Mouse (Mus musculus): ENCODE results near the gene Tex47.
A peak's percentile ranks its signal among the peaks of the same experiment; 100 is the strongest.

The Tex47 gene

GRCm38 (mm10) chr5:7303819-7304218 is at the start of gene Tex47:
Gene Tex47, plus strand, starts transcription at chr5:7304119.
- DNase-seq (ENCODE audit: low read depth, low spot score), result no peak

- no peak for DNase-seq (ENCODE audit: low read depth, low spot score)
Measured at GRCm38 (mm10) chr5:7276659-7277455, 27.1 kb upstream of the Tex47 start.

GRCm38 (mm10) chr5:7284336-7284735 is 19.6 kb upstream of the Tex47 start:
- DNase-seq (ENCODE audit: low read depth, low spot score), result peak; percentile 73

- peak; percentile 25 for DNase-seq (ENCODE audit: low read depth, low spot score)
Measured at GRCm38 (mm10) chr5:7302969-7303368, 950 bp upstream of the Tex47 start.

- DNase-seq (ENCODE audit: low read depth, low spot score), result peak; percentile 8
Measured at GRCm38 (mm10) chr5:7325594-7325993, 21.7 kb downstream of the Tex47 start.

GRCm38 (mm10) chr5:7344145-7345010 is 40.5 kb downstream of the Tex47 start, which contains the start of gene Zfp804b:
Gene Zfp804b, minus strand, starts transcription at chr5:7344756.
- peak; percentile 60 for DNase-seq (ENCODE audit: low read depth, low spot score)

- DNase-seq (ENCODE audit: low read depth, low spot score), result no peak
Measured at GRCm38 (mm10) chr5:7345011-7345389, 41.1 kb downstream of the Tex47 start.
